8 mouse cellular contexts compared by ENCODE assay signal in genomic region chr13:64152671-64153082, GRCm38 (mm10). TPM values are rescaled to one million over a fixed set of nuclear protein-coding genes. Genes with fewer than 3 reads are reported as not detected.
DNase-seq lines count a peak whose midpoint lies in the region; ATAC-seq and TF ChIP-seq lines count a peak whose summit lies in the region.

No protein-coding gene starts in this region.

- no peak for TF ChIP-seq POLR2A in heart, adult 2 months (IDR thresholded peaks at IDR 0.05; ENCODE audit: insufficient read depth, low read depth, low read length)

- no peaks in the 10 kb centered on the region for H3K79me2 ChIP-seq in heart, adult 2 months (replicated peaks; ENCODE audit: control insufficient read depth, insufficient read depth, low read length)
- H3K79me2 ChIP-seq in C2C12 (ENCODE audit: control insufficient read depth, insufficient read depth), result peaks cover 49% of the 10 kb centered on the region

- ATAC-seq in embryonic facial prominence, embryonic 14.5 days (ENCODE audit: low read depth), result peak; percentile 13
- peak; percentile 0 for ATAC-seq in inflammation-experienced regulatory T-cells, adult 6 months

- WGBS in heart, adult 2 months, result under 1% methylated on average over 61 of the region's 61 CpGs
- 0% methylated on average over 14 of the region's 61 CpGs for WGBS in embryonic facial prominence, embryonic 14.5 days
- under 1% methylated on average over 61 of the region's 61 CpGs for WGBS in midbrain, embryonic 10.5 days

- H3K4me3 ChIP-seq in heart, adult 2 months, result peak overlapping the region; percentile 90
- H3K4me3 ChIP-seq in C2C12 (ENCODE audit: insufficient read depth, poor library complexity, severe bottlenecking), result peak overlapping the region; percentile 84
- peak overlapping the region; percentile 81 for H3K4me3 ChIP-seq in embryonic facial prominence, embryonic 14.5 days (ENCODE audit: low read depth, low read length)
- H3K4me3 ChIP-seq in midbrain, embryonic 10.5 days, result peak overlapping the region; percentile 74

- H3K9me3 ChIP-seq in embryonic facial prominence, embryonic 14.5 days (ENCODE audit: control insufficient read depth, low read length), result no peaks in the 10 kb centered on the region
- H3K9me3 ChIP-seq in midbrain, embryonic 10.5 days (replicated peaks), result no peaks in the 10 kb centered on the region

- TF ChIP-seq CTCF in heart, adult 2 months (IDR thresholded peaks at IDR 0.05), result peak; percentile 17; the same call in 1 of the 2 replicates
- no peak for TF ChIP-seq CTCF in C2C12 (IDR thresholded peaks at IDR 0.05; ENCODE audit: control insufficient read depth, insufficient read depth, insufficient read length)

- peak overlapping the region; percentile 86 for H3K4me2 ChIP-seq in embryonic facial prominence, embryonic 14.5 days (ENCODE audit: low read depth, low read length)

- DNase-seq in heart, adult 2 months, result no peak
- no peak for DNase-seq in heart, postnatal 4 days
- DNase-seq in embryonic facial prominence, embryonic 14.5 days (ENCODE audit: low spot score), result peak; percentile 13
- DNase-seq in midbrain, embryonic 10.5 days (ENCODE audit: low spot score), result no peak
- no peak for DNase-seq in ovary, postnatal 36 days (ENCODE audit: low spot score)
- DNase-seq in urinary bladder, adult 2 months (ENCODE audit: low spot score), result no peak

- no peak for TF ChIP-seq EP300 in heart, adult 2 months (IDR thresholded peaks at IDR 0.05; ENCODE audit: insufficient read depth, low read depth, low read length)

- H3K36me3 ChIP-seq in heart, adult 2 months (ENCODE audit: control insufficient read depth, insufficient read depth, low read length), result no peaks in the 10 kb centered on the region; the same call in none of the 2 replicates
- no peaks in the 10 kb centered on the region for H3K36me3 ChIP-seq in C2C12 (ENCODE audit: control insufficient read depth, insufficient read depth)
- H3K36me3 ChIP-seq in embryonic facial prominence, embryonic 14.5 days (ENCODE audit: control insufficient read depth, insufficient read depth, low read length), result no peaks in the 10 kb centered on the region
- peaks cover 4% of the 10 kb centered on the region; the same call in 1 of the 2 replicates for H3K36me3 ChIP-seq in midbrain, embryonic 10.5 days

- peak overlapping the region; percentile 58 for H3K27ac ChIP-seq in heart, adult 2 months
- H3K27ac ChIP-seq in embryonic facial prominence, embryonic 14.5 days (replicated peaks; ENCODE audit: low read depth, low read length), result peak overlapping the region; percentile 90
- H3K27ac ChIP-seq in midbrain, embryonic 10.5 days (replicated peaks), result peak overlapping the region; percentile 96

- H3K9ac ChIP-seq in heart, adult 2 months (ENCODE audit: low read depth, low read length), result peak overlapping the region; percentile 58
- H3K9ac ChIP-seq in embryonic facial prominence, embryonic 14.5 days (ENCODE audit: low read depth, low read length), result peak overlapping the region; percentile 79

- no peaks in the 10 kb centered on the region for H3K27me3 ChIP-seq in heart, adult 2 months (ENCODE audit: control insufficient read depth, insufficient read depth, low read length)
- no peaks in the 10 kb centered on the region for H3K27me3 ChIP-seq in C2C12 (ENCODE audit: control insufficient read depth, insufficient read depth, insufficient read length)
- H3K27me3 ChIP-seq in embryonic facial prominence, embryonic 14.5 days (replicated peaks; ENCODE audit: control insufficient read depth, insufficient read depth, low read length), result no peaks in the 10 kb centered on the region
- H3K27me3 ChIP-seq in midbrain, embryonic 10.5 days (ENCODE audit: low read depth, poor library complexity, severe bottlenecking), result no peaks in the 10 kb centered on the region

- H3ac ChIP-seq in C2C12 (ENCODE audit: control insufficient read depth, insufficient read length, low read depth), result peak overlapping the region; percentile 82

- H3K4me1 ChIP-seq in heart, adult 2 months (ENCODE audit: control insufficient read depth, insufficient read depth, low read length), result no peaks in the 10 kb centered on the region; the same call in 1 of the 2 replicates
- peaks cover 2% of the 10 kb centered on the region; the same call in 1 of the 2 replicates for H3K4me1 ChIP-seq in embryonic facial prominence, embryonic 14.5 days (ENCODE audit: control insufficient read depth, insufficient read depth, low read length)
- H3K4me1 ChIP-seq in midbrain, embryonic 10.5 days, result peaks cover 60% of the 10 kb centered on the region

- peaks cover 44% of the 10 kb centered on the region for H3K79me3 ChIP-seq in C2C12 (ENCODE audit: low read depth)

- intact Hi-C loops in heart, adult 2 months (cut with DNase I), result loop anchor here (1.0 to 10.0 kb wide), 3 partner anchors 9 to 1188 kb away; partner anchors contain the start of genes 2010111I01Rik, Ercc6l2 and Habp4

TF ChIP-seq in C2C12, 6 proteins besides CTCF, POLR2A, EP300 and RAD21:
- TF ChIP-seq CEBPB (IDR thresholded peaks at IDR 0.05; ENCODE audit: low read depth) (no peak), USF1 (IDR thresholded peaks at IDR 0.05; ENCODE audit: low read depth) (no peak), MYOD1 (IDR thresholded peaks at IDR 0.05; ENCODE audit: control insufficient read depth, insufficient read length, low read depth) (no peak), MAX (IDR thresholded peaks at IDR 0.05) (no peak), MYOG (IDR thresholded peaks at IDR 0.05; ENCODE audit: control insufficient read depth, extremely low read depth, insufficient read length) (no peak), FOSL1 (IDR thresholded peaks at IDR 0.05; ENCODE audit: insufficient read depth, low read length, poor library complexity, severe bottlenecking) (no peak)

RNA-seq across cellular contexts. Expression of gene Zfp367, which starts 0.3 kb away (rescaled TPM):
- 10 to 100 TPM; 20.9 to 23.0 TPM for total RNA-seq in heart, adult 2 months (2021)
- polyA plus RNA-seq in heart, adult 2 months (2012; rRNA removed), result 14.4 and 27.1 TPM in 2 replicates
- 10 to 100 TPM; 46.8 to 50.8 TPM for total RNA-seq in heart, postnatal 4 days (2021)
- 7.1 TPM for polyA plus RNA-seq in C2C12 (2012; fragmentation: generic; extraction: Trizol)
- 22.2 and 23.0 TPM in 2 replicates for polyA plus RNA-seq in embryonic facial prominence, embryonic 14.5 days (2014; fragmentation: Nextera tagmentation; extraction: Ambion mirVana)
- polyA plus RNA-seq in inflammation-experienced regulatory T-cells, adult 6 months (2017; shearing (Covaris generic)), result 10 to 100 TPM; 11.3 to 16.4 (median 12.4) TPM
- polyA plus RNA-seq in midbrain, embryonic 10.5 days (2016; fragmentation: Nextera tagmentation; extraction: Ambion mirVana), result 18.9 and 21.0 TPM in 2 replicates
- polyA plus RNA-seq in urinary bladder, adult 2 months (2012; rRNA removed), result 30.0 and 38.1 TPM in 2 replicates

RNA-seq across cellular contexts. Expression of gene Habp4, which starts 8.9 kb away (rescaled TPM):
- 10 to 100 TPM; 47.7 to 48.2 TPM for total RNA-seq in heart, adult 2 months (2021)
- polyA plus RNA-seq in heart, adult 2 months (2012; rRNA removed), result 29.3 and 37.6 TPM in 2 replicates
- 10 to 100 TPM; 63.7 to 64.7 TPM for total RNA-seq in heart, postnatal 4 days (2021)
- polyA plus RNA-seq in C2C12 (2012; fragmentation: generic; extraction: Trizol), result 19.1 TPM
- polyA plus RNA-seq in embryonic facial prominence, embryonic 14.5 days (2014; fragmentation: Nextera tagmentation; extraction: Ambion mirVana), result 29.8 and 30.6 TPM in 2 replicates
- polyA plus RNA-seq in inflammation-experienced regulatory T-cells, adult 6 months (2017; shearing (Covaris generic)), result 1 to 10 TPM; 3.9 to 5.7 (median 5.3) TPM
- polyA plus RNA-seq in midbrain, embryonic 10.5 days (2016; fragmentation: Nextera tagmentation; extraction: Ambion mirVana), result 19.0 and 21.7 TPM in 2 replicates
- polyA plus RNA-seq in urinary bladder, adult 2 months (2012; rRNA removed), result 37.5 and 41.9 TPM in 2 replicates

RNA-seq across cellular contexts. Expression of gene Slc35d2, which starts 23.5 kb away (rescaled TPM):
- 1 to 10 TPM; 1.3 to 1.6 TPM for total RNA-seq in heart, adult 2 months (2021)
- 1.7 and 3.1 TPM in 2 replicates for polyA plus RNA-seq in heart, adult 2 months (2012; rRNA removed)
- total RNA-seq in heart, postnatal 4 days (2021), result 1 to 10 TPM; 3.2 to 3.3 TPM
- polyA plus RNA-seq in C2C12 (2012; fragmentation: generic; extraction: Trizol), result 2.1 TPM
- polyA plus RNA-seq in embryonic facial prominence, embryonic 14.5 days (2014; fragmentation: Nextera tagmentation; extraction: Ambion mirVana), result 5.7 and 8.7 TPM in 2 replicates
- polyA plus RNA-seq in inflammation-experienced regulatory T-cells, adult 6 months (2017; shearing (Covaris generic)), result 10 to 100 TPM; 42.2 to 65.3 (median 46.6) TPM
- polyA plus RNA-seq in midbrain, embryonic 10.5 days (2016; fragmentation: Nextera tagmentation; extraction: Ambion mirVana), result 3.4 and 3.7 TPM in 2 replicates
- polyA plus RNA-seq in urinary bladder, adult 2 months (2012; rRNA removed), result 13.8 and 16.4 TPM in 2 replicates
